Mouse (Mus musculus): ENCODE results near the gene Rhob. TPM values are rescaled to one million over a fixed set of nuclear protein-coding genes. Genes with fewer than 3 reads are reported as not detected.

Gene Rhob
- 17.5 TPM for polyA plus RNA-seq (2017; shearing (Covaris generic))

DNA sequence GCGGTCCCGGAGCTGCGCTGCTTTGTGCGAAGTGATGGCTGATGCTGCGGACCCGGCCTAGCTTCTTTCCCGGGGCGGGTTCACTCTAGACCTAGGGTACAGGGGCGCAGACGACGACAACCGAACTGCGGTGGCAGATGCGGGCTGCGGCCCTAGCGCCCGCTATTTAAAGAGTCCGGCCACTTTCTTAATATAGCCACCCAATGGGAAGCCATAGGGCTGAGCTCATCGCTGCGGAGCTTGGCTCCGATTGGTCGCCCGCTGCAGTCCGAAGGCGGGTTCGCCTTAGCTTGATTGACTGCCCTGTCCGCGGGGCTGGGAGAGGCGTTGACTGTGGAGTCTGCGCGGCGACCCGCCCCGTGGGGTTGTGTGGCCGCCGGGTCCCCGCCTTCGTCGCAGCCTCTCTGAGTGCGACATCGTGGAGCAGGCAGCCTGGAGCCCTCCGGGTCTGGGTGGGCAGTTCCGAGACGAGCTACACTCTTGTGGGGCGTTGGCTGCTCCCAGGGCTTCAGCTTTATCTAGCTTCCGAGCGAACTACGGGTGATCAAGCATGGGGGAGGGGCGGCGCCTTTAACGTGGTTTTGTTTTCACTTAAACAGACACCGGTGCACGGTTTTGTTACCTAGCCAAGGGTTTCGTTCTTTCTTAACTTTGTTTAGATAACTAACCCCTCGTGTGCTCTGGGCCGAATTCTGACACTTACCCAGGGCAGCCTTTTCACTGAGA, at the start of gene Rhob:
Gene Rhob (minus strand): TSS at position 139 of the 726 bp plus-strand sequence.

Other genes with a start within 250 kb of the Rhob start
- gene Gdf7, start 198.1 kb downstream of the Rhob start, polyA plus RNA-seq (2017; shearing (Covaris generic)) = not detected
- 4.2 TPM for gene Hs1bp3, start 186.6 kb downstream of the Rhob start, polyA plus RNA-seq (2017; shearing (Covaris generic))
- gene Slc7a15, start 99.1 kb upstream of the Rhob start, polyA plus RNA-seq (2017; shearing (Covaris generic)) = not detected
- gene Pum2, start 174.1 kb upstream of the Rhob start, polyA plus RNA-seq (2017; shearing (Covaris generic)) = 14.5 TPM